Mouse (Mus musculus) testis, postnatal 14 days (tissue): Measurements from ENCODE around the gene Gm10803.
"Not testable (repeated sequence)": the region's sequence is repeated elsewhere in the genome, so short reads cannot be mapped to it uniquely, and the experiment has no call there.

Experiments
- DNase-seq: peaks from one replicate; pipeline ENCODE4 v3.0.0; 2021; ENCODE audit warnings: low spot score

The Gm10803 gene

GRCm38 (mm10) chr2:93560268-93560667 lies at the start of gene Gm10803:
Gm10803 (plus strand) TSS chr2:93560568.
- DNase-seq: not testable (repeated sequence)

DNA sequence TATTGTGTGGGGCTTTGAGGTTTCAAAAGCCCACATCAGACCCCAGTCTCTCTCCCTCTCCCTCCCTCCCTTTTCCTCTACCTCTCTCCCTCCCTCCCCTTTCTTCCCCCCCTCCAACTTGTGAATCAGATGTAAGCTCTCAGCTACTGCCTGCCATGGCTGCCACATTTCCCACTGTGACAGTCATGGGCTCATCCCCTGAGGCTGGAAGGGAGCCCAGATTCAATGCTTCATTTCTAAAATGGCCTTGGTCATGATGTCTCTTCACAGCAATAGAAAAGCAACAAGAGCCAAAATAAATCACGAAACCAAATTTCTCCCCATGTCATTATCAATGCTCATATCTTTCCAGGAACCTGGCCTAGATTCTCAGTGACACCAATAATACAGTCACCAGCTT lies 49.5 kb upstream of the Gm10803 start:
- no peak for DNase-seq

DNA sequence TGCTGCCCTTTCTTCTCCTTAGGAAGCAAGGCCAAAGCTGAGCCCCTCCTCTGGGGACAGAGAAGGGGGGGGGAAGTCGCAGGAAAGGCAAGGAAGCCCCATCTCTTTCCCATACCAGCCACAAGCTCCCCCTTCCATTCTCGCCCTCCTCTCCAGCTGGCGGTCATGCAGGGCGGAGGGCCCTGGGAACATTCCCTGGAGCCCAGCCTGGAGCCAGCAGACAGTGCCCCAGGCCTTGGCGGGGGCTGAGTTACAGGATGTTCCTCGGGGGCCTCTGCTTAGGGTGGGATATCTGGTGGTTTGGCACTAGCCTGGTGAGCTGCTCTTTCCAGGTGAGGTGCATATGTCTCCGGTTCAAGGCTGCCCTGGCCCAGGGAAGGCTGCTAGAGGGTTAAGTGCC lies 48.2 kb upstream of the Gm10803 start:
- no peak for DNase-seq

GRCm38 (mm10) chr2:93515246-93515645 lies 45.1 kb upstream of the Gm10803 start:
- DNase-seq: no peak

DNA sequence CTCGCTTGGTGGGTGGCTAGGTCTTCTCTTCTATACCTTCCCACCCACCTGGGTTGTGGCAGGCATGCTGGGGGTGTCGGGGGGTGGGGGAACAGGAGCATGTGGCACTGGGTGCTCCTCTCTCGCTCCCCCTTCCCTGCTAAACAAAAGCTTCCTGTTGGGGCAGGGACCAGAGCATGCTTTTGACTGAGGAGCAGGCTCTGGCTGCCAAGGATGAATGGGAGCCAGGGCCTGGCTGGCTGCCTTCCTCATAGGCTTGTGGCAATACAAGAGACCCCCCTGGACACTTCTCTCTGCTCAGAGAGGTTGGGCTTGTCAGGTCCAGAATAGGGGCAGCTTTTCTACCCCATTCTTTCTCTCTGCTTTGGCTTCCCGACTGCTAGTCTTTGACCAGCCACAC lies 39.3 kb upstream of the Gm10803 start:
- no peak for DNase-seq

DNA sequence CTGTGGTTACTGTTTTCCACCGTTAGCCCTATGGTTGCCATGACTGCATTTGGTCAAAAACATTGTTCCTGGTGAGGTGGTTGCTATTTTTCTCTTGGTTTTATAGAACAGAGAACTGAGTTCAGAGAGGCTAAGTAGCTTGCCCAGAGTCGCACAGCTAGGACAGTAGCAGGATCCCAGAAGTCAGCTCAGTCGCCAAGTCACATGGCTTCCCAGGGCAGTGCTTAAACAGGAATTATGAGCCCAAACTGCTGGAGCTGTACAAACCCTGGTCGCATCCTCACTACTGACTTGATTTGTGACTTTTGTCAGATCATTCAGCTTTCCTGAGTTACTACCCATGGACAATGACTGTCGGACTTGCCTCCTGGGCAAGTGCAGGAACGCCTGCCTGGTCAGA lies 38.8 kb upstream of the Gm10803 start:
- DNase-seq: no peak

GRCm38 (mm10) chr2:93522005-93522404 lies 38.4 kb upstream of the Gm10803 start:
- DNase-seq: no peak

- DNase-seq: no peak
Measured at GRCm38 (mm10) chr2:93525033-93525762, 35.2 kb upstream of the Gm10803 start.

DNA sequence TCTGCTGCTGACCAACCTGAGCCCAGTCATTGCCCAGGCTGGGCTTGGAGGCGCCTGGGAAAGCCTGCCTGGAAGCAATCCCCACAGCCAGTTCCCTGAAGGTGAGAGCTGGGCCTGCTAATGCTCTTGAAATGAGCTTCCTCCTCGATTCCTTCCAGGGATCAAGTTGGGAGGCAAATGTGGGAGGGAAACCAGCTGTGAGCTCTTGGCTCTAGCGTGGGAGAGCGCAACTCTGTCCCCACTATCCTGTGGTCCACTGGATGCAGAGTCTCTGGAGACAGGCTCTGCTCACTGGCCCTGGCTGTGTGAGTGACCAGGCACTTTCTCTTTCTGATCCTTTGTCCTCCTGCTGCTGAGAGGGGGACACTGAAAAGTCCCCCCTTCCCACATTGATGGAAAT lies 30.8 kb upstream of the Gm10803 start:
- DNase-seq: no peak

DNA sequence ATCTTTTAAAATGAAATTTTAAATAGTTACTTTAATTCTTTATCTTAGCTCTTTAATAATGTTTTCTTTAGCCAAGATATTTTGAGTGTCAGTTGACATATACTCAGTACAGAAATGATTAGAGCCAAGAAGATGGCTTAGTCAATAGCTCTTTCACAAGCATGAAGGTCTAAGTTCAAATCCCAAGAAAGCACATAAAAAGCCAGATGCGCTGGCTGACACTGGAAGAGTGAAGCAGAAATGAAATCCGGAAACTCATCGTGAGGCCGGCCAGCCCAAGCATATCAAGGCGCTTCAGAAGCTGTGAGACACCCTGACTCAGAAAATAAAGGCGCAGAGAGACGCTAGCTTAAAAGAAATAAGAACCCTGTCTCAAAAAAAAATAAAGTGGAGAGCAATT lies 26.5 kb upstream of the Gm10803 start:
- no peak for DNase-seq

DNA sequence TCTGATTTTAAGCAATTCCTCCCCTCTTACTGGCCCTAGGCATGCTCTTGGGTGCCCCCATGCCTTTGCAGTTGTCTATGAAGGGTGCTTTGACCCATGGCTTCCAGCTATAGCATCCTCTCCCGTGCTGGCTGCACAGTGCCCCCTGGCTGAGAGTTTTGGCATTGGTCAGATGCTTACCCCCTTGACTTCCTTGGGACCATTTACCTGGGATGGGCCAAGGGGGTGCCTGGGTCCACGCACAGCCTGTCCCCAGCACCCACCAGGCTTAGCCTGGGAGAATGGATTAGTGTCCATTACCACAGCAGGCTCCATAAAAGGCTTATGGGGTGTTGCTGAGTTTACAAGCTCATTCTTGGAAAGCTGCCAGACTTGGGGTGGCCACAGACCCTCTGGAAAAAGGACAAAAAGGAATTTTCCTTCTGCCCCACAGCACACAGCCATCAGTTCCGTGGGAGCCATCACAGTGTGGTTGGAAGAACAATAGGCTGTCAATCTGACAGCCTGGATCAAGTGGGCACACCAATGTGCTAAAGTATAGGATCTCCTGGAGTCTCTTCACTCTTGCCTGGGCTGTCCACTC lies 22.9 kb upstream of the Gm10803 start:
- DNase-seq: no peak

- DNase-seq: no peak
Measured at GRCm38 (mm10) chr2:93538140-93538539, 22.2 kb upstream of the Gm10803 start.

GRCm38 (mm10) chr2:93541771-93542170 lies 18.6 kb upstream of the Gm10803 start:
- no peak for DNase-seq

DNA sequence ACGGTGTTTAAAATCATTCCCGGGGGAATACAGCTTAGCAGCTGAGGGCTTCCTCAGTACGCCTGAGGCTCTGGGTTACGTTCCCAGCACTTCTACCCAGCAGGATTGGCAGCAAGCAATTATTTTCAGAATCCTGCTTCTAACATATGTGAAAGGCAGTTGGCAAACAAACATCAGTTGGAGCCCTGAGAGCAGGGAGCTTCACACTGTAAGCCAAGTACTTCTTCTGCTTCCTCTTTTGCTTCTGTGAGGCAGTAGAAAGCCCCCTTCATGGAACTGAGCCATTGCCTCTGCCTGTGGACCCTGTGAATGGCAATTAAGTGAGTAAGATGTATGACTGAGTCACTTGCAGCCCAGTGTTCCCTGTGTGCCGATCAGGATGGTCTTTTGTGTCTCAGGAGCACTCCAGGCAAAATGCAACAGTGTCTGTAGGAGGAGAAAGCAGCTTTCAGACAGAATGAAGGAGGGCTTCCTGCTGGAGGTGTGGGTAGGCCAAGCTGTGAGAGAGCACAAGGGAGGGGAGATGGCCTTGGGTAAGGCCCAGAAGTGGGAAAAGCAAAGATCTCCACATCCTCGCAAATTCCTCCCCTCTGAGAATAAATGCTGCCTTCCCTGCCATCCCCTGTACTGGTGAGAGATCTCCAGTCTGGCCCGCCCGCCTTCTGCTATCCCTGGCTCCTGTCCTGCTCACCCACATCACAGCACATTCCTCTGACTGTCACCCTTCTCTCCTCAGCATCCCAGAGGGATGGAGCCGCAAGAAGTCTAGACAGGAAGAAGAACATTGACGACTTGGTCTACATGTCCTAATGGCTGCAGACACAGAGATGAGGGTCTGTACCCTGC lies 7.5 kb upstream of the Gm10803 start:
- no peak for DNase-seq

DNA sequence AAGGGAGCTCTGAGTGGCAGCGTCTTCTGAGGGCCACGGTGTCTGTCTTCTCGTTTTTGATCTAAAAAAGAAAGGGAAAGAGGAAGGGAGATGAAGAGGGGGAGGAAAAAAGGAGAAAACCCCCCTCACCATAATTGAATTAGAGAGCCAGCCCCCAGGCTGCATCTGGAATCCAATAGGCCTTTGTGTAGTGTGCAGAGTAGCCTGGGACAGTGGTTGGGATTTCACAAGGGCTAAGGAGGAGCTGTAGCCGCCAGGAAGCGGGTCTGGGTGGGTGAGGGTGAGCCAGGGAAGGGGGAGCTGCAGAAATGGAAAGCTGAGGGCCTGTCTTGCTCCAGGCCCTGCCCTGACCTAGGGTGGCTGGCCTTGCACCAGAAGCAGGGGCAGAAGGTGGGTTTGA lies 6.5 kb upstream of the Gm10803 start:
- no peak for DNase-seq

GRCm38 (mm10) chr2:93565647-93566046 lies 5.3 kb downstream of the Gm10803 start:
- DNase-seq: no peak

DNA sequence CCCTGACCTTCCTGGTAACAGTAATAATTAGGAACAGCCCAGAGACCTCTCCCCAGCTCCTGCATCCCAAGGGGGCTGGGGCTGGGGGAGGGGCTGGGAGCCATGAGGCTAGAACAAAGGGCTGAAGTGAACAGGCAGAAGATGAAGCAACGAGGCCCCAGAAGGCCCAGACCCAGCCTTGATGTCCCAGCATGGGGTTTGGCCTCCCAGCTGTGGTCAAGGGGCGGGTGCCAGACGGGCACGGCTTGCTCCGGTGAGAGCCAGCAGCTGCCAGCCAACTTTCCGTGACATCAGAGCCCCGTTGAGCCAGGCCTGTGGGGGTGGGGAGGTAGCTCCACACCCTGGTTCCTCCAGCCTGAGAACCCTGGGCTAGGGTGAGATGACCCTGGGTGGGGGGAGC lies 7.3 kb downstream of the Gm10803 start:
- no peak for DNase-seq

GRCm38 (mm10) chr2:93572565-93572964 lies 12.2 kb downstream of the Gm10803 start:
- DNase-seq: no peak

DNA sequence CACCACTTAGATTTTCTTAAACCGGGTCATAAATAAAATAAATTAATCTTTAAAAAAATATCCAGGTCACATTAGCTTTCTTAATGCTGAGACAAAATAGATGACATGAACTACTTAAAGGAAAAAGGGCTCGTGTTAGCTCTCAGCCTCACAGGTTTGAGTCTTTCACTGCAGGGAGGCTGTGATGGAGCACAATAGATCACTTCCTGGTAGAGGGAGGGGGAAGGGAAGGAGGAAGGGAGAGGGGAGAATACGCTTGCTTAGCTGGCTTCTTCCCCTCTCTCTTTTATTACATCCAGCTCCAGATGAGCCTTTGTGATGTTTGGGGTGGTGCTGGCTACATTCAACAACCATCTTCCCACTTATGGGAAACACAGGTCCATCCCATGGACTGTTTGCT lies 20.9 kb downstream of the Gm10803 start:
- no peak for DNase-seq

DNA sequence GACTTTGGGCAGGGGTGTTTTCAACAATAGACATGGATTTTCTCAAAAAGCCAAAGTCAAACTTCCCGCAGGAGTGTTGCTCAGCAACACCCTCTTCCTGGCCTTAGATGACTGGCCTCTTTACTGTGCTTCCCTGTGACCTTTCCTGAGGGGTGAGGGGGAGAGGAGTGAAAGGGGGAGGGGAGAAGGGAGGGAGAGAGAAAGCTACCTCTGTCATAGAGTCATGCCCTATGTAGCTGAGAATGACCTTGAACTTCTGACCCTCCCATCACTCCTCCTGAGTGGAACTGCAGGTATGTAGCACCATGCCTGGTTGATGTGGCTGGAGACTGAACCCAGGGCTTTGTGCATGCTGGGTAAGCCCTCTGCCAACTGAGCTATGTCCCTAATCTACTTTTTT lies 25.5 kb downstream of the Gm10803 start:
- DNase-seq: no peak

- DNase-seq: no peak
Measured at GRCm38 (mm10) chr2:93587446-93587845, 27.1 kb downstream of the Gm10803 start.

- DNase-seq: no peak
Measured at GRCm38 (mm10) chr2:93589875-93590274, 29.5 kb downstream of the Gm10803 start.

GRCm38 (mm10) chr2:93591706-93592105 lies 31.3 kb downstream of the Gm10803 start:
- no peak for DNase-seq
